Mouse (Mus musculus) lung, postnatal 25 days (tissue): ENCODE results near the gene Cbx4.
A peak's percentile ranks its signal among the peaks of the same experiment; 100 is the strongest.

Experiments
- DNase-seq: peaks from one replicate; pipeline ENCODE4 v3.0.0; 2022; ENCODE audit warnings: low spot score

Gene Cbx4

DNA sequence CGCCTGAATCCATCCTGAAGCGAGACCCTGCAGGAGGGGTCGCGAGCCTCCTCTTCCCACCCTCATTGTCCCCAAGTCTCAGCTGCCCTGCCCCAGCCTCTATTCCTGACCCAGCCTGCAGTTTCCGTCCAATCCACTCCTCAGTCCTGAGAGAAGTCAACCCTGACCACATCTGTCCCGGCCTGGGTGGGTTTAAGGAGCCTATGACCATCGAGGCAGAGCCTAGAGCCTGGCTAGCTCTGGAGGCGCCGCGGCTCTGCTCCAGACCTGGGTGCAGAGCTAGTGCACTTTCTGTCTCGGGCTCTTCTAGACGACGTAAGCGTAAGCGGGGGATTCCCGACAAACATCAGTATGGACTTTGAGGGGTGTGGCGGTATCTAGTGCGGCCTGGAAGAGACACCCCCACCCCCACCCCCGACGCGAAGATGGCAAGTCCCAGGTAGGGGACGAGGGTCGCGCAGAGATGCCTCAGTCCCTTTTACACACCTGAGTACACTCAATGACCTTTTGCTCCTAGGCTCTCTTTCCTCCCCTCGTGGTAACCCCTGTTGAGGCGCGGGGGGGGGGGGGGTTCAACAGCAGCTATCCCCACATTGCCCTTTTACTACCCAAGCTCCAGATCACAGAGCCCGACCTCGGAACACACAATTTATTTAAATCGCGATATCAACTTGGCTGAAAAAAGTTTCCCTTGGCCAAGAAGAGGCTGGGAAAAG, 44.1 kb downstream of the Cbx4 start:
- no peak for DNase-seq

DNA sequence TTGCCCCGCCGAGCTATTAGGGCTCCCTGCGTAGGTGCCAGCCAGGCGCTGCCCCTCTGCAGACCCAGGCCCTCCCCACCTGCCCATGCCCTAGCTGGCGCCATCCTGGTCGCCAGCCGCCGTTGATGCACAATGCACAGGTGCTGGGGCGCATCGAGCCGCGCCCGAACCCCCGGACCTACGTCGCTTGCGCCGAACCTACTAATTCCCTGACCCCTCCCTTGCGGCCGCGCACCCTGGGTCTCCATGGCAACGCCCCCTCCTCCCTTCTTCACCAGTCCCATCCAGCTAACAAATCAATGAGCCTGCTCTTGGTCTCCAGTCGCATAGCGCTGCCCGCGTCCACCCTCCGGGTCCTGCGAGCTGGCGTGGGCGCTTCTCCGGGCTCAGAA, 44.7 kb downstream of the Cbx4 start:
- DNase-seq = no peak

GRCm38 (mm10) chr11:119040600-119041324, 45.3 kb downstream of the Cbx4 start, which contains the start of gene Cbx8:
TSS of gene Cbx8 (minus strand) at chr11:119040969.
- peak; percentile 99 for DNase-seq

- no peak for DNase-seq
Observed at GRCm38 (mm10) chr11:119039732-119040512, 46.1 kb downstream of the Cbx4 start.

GRCm38 (mm10) chr11:119038744-119039484, 47.1 kb downstream of the Cbx4 start:
- no peak for DNase-seq

- DNase-seq = no peak
Observed at GRCm38 (mm10) chr11:119037780-119038401, 48.1 kb downstream of the Cbx4 start.

- no peak for DNase-seq
Observed at GRCm38 (mm10) chr11:119036934-119037779, 48.9 kb downstream of the Cbx4 start.

DNA sequence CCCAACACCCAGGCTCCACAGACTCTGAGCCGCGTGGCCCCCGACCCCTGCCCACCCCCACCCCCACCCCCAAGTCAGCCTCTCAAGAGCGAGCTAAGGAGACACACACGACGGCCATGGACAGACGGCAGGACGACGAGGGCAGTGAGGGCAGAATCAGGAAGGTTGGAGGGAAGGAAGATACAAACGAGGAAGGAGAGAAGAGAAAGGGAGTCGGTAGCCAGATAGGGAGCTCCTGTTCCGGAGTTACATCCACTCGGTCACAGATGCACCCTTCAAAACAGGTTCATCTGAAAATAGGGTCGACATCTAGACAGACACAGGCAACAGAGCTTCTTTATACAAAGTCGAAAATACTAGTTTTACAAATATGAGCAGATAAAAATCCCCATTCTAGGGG, 49.6 kb downstream of the Cbx4 start:
- no peak for DNase-seq

DNA sequence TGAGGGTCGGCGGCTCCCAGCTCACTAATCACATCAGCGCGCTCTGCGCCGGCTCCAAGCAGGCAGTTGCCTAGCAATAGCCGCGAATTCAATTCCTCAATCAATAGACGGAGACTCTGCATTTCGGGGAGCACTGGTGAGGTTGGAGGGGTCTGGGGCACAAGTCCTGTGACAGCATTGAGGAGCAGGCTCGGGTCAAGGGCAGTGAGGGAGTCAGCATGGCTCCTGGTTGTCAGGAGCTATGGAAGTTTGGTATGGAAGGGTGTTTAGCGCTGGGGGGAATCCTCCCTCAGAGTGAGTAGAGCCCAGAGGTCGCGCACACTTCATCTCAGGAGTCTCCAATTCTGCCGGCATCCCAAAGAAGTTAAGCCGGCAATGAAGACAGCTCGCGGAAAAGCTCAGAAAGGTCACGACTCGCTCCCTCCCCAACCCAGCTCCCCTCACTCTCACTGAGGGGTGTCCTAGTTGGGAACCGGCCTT, 50.3 kb downstream of the Cbx4 start:
- DNase-seq = no peak

DNA sequence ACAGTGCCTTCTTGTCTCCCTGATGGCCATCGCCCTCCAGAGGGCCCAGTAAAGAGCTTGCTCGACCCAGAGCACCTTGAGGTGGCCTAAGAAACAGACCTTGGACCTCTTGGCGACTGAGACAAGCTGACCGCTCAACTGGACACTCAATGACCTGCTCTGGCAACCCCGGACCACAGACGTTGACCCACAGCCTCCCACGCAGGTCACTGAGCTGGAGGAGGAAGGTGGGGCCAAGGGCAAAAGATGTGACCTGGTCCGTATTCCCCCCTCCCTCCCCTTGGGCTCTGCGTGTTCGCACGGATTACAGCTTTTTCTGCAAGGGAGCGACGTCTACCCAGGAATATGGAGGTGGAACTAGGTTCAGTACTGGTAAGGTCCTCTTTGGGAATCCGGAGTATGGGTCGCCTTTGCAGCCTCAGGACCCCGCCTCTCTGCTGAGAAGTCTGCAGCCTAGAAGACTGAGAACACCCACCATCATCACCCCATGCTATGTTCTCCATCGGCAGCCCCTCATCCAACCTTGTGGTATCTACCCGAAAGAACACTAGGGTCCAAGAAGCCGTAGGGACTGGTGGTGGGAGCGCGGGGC, 50.8 kb downstream of the Cbx4 start:
- DNase-seq = no peak

- no peak for DNase-seq
Observed at GRCm38 (mm10) chr11:119034635-119035034, 51.4 kb downstream of the Cbx4 start.

- DNase-seq = peak; percentile 87
Observed at GRCm38 (mm10) chr11:119033874-119034558, 52.0 kb downstream of the Cbx4 start.
